Mouse (Mus musculus) stomach, embryonic 15.5 days (tissue): ENCODE data around the gene Zmym3. TPM values are rescaled to one million over a fixed set of nuclear protein-coding genes. Genes with fewer than 3 reads are reported as not detected.
"Not testable (repeated sequence)": the region's sequence is repeated elsewhere in the genome, so short reads cannot be mapped to it uniquely, and the experiment has no call there.

Source experiments
- ATAC-seq: fragments of 200-750 bp; cut with Nextera tagmentation; 2 replicates; pipeline ENCODE4 v1.8.0; 2017; ENCODE audit warnings: low read depth, moderate number of reproducible peaks, moderate TSS enrichment; ENCODE audit not compliant: insufficient read depth, low FRiP score
- H3K27ac ChIP-seq: fragments of 300-500 bp; sonication (generic); 2 replicates; pipeline ENCODE4 v1.5.1; 2015; ENCODE audit warnings: mild to moderate bottlenecking, inconsistent platforms
- H3K27me3 ChIP-seq: fragments of 300-500 bp; sonication (generic); replicated peaks from 2 replicates; pipeline ENCODE4 v1.6.1; 2015; ENCODE audit warnings: inconsistent platforms
- H3K36me3 ChIP-seq: fragments of 300-500 bp; sonication (generic); 2 replicates; pipeline ENCODE4 v1.6.1; 2015; ENCODE audit warnings: inconsistent platforms
- H3K4me1 ChIP-seq: fragments of 300-500 bp; sonication (generic); 2 replicates; pipeline ENCODE4 v1.6.1; 2015; ENCODE audit warnings: inconsistent platforms
- H3K4me2 ChIP-seq: fragments of 300-500 bp; sonication (generic); 2 replicates; pipeline ENCODE4 v1.6.1; 2015; ENCODE audit warnings: mild to moderate bottlenecking, inconsistent platforms
- H3K4me3 ChIP-seq: fragments of 300-500 bp; sonication (generic); replicated peaks from 2 replicates; pipeline ENCODE4 v1.5.1; 2015; ENCODE audit warnings: inconsistent platforms
- H3K9ac ChIP-seq: fragments of 300-500 bp; sonication (generic); 2 replicates; pipeline ENCODE4 v1.6.1; 2015; ENCODE audit warnings: inconsistent platforms
- H3K9me3 ChIP-seq: fragments of 300-500 bp; sonication (generic); 2 replicates; pipeline ENCODE4 v1.6.1; 2016; ENCODE audit warnings: inconsistent platforms
- WGBS: fragments of 180-500 bp; shearing (Covaris S2); methylation state at CpG from one replicate; pipeline ENCODE4 v1.1.7; 2015; 5-methylcytosine and 5-hydroxymethylcytosine counted together
- polyA plus RNA-seq: library from polyadenylated mRNA; unstranded; fragments of >200 nt; fragmentation: Nextera tagmentation; extraction: Ambion mirVana; gene quantifications from 2 replicates; pipeline ENCODE4 v1.2.1, GENCODE M21; 2015

Zmym3 gene
- polyA plus RNA-seq, 1 experiment from 2014 or later = 24.8 TPM

DNA sequence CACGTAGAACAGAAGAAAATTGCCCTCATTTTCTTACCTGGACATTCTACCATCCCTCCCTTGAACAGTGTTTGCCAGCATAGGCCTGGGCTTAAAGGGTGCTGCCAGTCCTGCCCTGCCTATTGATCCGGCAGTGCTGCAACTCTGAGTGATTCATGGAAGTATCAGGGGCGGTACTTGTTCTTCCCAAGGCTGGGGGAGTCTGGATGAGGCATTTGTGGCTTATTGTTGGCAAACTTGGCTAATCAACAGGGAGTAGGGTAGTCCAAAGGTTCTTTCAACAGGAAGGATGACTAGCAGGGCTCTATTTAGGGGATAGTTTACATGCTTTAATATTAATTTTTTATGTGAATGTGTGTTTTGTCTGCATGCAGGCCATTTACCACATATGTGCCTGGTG, 50.1 kb downstream of the Zmym3 start:
- no peaks in the 10 kb centered on the region for H3K4me1 ChIP-seq
- 56% methylated on average over 3 of the region's 3 CpGs for WGBS
- H3K36me3 ChIP-seq = no peaks in the 10 kb centered on the region
- no peak overlapping the region for H3K9ac ChIP-seq
- H3K9me3 ChIP-seq = no peaks in the 10 kb centered on the region
- H3K27ac ChIP-seq = no peak overlapping the region
- H3K4me3 ChIP-seq = no peak overlapping the region
- no peak overlapping the region for H3K4me2 ChIP-seq
- no peaks in the 10 kb centered on the region for H3K27me3 ChIP-seq
- no peak for ATAC-seq

DNA sequence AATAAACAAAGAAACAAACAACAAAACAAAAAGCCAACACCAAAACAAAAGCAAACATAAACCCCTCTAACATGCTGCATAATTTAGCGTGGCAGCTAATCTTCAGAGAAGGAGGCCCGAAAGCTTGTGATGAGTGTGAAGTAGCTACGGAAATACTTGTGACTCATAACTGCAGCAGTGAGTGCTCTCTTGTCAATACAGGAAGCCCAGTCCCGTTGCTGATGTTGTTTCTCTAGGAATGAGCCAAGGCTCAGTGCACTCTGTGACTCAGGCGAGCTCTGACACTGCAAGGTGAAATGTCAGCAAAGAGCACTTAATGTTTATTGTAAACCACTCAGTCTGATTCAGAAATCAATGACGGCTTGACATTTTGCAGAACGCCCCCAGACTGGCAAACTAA, 51.6 kb downstream of the Zmym3 start:
- no peak for ATAC-seq
- Histone ChIP-seq H3K9ac (no peak overlapping the region), H3K36me3 (no peaks in the 10 kb centered on the region), H3K4me2 (no peak overlapping the region), H3K27me3 (no peaks in the 10 kb centered on the region), H3K9me3 (no peaks in the 10 kb centered on the region), H3K4me3 (no peak overlapping the region), H3K4me1 (no peaks in the 10 kb centered on the region), H3K27ac (no peak overlapping the region)
- 43% methylated on average over 7 of the region's 7 CpGs for WGBS

DNA sequence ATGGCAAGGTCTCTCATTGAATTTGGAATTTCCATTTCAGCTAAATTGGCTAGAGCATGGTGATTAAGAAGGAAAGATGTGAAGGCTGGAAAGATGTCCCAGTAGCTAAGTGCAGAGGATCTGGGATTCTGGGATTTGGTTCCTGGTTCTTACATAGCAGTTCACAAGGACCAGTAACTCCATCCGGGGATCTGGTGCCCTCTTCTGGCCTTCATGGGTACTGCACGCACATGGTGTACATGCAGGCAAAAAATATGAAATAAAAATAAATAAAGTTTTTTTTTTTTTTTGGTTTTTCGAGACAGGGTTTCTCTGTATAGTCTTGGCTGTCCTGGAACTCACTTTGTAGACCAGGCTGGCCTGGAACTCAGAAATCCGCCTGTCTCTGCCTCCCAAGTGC, 61.7 kb downstream of the Zmym3 start:
- H3K4me2 ChIP-seq, H3K9ac ChIP-seq, H3K9me3 ChIP-seq, H3K27me3 ChIP-seq, H3K36me3 ChIP-seq, H3K4me1 ChIP-seq, H3K4me3 ChIP-seq, H3K27ac ChIP-seq, ATAC-seq: not testable (repeated sequence)
- 63% methylated on average over 4 of the region's 4 CpGs for WGBS

Other genes with a start within 250 kb of the Zmym3 start
- gene Snx12, start 198.3 kb downstream of the Zmym3 start, polyA plus RNA-seq = 47.7 and 51.8 TPM in 2 replicates
- 2.1 TPM in 2 replicates for gene Foxo4, start 166.3 kb downstream of the Zmym3 start, polyA plus RNA-seq
- gene Gm614, start 156.9 kb downstream of the Zmym3 start, polyA plus RNA-seq = not detected in 2 replicates
- 13.5 and 13.9 TPM in 2 replicates for gene Il2rg, start 152.6 kb downstream of the Zmym3 start, polyA plus RNA-seq
- gene Gm20489, start 151.8 kb downstream of the Zmym3 start, polyA plus RNA-seq = not detected in 2 replicates
- 23.7 and 29.6 TPM in 2 replicates for gene Med12, start 146.8 kb downstream of the Zmym3 start, polyA plus RNA-seq
- 4.7 and 5.6 TPM in 2 replicates for gene Nlgn3, start 121.7 kb downstream of the Zmym3 start, polyA plus RNA-seq
- gene Gjb1, start 44.5 kb downstream of the Zmym3 start, polyA plus RNA-seq = 29.2 and 32.0 TPM in 2 replicates
- gene Nono, start 8.5 kb upstream of the Zmym3 start, polyA plus RNA-seq = 325 and 355 TPM in 2 replicates
- gene Itgb1bp2, start 28.2 kb upstream of the Zmym3 start, polyA plus RNA-seq = 1.8 and 4.2 TPM in 2 replicates
- 11.9 and 13.7 TPM in 2 replicates for gene Taf1, start 111.9 kb upstream of the Zmym3 start, polyA plus RNA-seq
- gene Ogt, start 219.2 kb upstream of the Zmym3 start, polyA plus RNA-seq = 132 and 136 TPM in 2 replicates